Mouse (Mus musculus): ENCODE measurements around the gene Cdkn3.
A peak's percentile ranks its signal among the peaks of the same experiment; 100 is the strongest.
"Not testable (repeated sequence)": the region's sequence is repeated elsewhere in the genome, so short reads cannot be mapped to it uniquely, and the experiment has no call there.

Cdkn3 gene

GRCm38 (mm10) chr14:46760355-46761029 lies at the start of gene Cdkn3:
Cdkn3 (plus strand) TSS chr14:46760541.
- DNase-seq = peak; percentile 94 to 96

DNA sequence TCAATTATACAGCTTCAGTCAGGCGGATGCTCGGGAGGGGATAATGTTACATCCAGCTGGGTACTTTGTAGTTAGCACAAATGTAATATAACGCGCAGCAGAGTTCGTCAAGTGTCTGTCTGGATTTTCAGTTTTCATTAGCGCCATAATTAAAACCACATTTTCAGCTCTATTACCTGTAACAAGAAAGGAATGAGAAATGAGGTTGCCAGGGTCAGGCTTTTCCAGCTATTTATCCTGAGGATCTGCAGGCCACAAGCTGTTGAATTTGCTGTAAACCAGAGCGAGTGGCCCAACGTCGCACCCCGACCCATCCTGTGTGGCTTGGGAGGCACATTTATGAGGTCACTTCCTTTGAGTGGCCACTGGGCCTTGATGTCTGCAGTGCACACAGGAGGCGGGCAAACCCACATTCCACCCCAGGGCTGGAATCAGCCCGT lies 41.8 kb upstream of the Cdkn3 start:
- no peak for DNase-seq

GRCm38 (mm10) chr14:46722031-46722430 lies 38.3 kb upstream of the Cdkn3 start:
- peak; percentile 80 to 81 for DNase-seq

GRCm38 (mm10) chr14:46723828-46724227 lies 36.5 kb upstream of the Cdkn3 start:
- DNase-seq = no peak

GRCm38 (mm10) chr14:46724941-46725340 lies 35.4 kb upstream of the Cdkn3 start:
- DNase-seq = no peak

DNA sequence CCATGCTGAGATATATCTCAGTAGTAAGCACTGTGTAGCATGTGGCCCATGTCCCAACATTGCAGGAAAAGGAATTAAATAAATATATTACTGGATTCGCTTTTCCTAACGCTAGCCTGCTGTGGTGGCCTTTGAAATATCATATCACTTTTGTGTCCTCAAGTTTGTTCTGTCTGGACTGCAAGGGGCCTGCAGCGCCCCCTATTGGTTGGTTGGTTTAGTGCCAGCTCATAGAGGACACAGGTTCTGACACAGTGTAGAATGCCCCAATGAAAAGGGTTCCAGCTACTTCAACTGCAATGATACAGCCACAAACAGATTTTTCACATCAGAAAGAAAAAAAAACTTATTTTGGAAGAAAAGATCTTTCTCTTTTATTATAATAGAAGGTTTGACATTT lies 34.6 kb upstream of the Cdkn3 start:
- peak in 1 of 2 experiments; percentile 38 for DNase-seq

GRCm38 (mm10) chr14:46734262-46734661 lies 26.1 kb upstream of the Cdkn3 start:
- no peak for DNase-seq

GRCm38 (mm10) chr14:46734761-46735455 lies 25.4 kb upstream of the Cdkn3 start:
- DNase-seq = no peak

GRCm38 (mm10) chr14:46736366-46736765 lies 24.0 kb upstream of the Cdkn3 start:
- no peak for DNase-seq

- not testable (repeated sequence) for DNase-seq
Observed at GRCm38 (mm10) chr14:46737346-46737745, 23.0 kb upstream of the Cdkn3 start.

GRCm38 (mm10) chr14:46742674-46743073 lies 17.7 kb upstream of the Cdkn3 start:
- no peak for DNase-seq

- no peak for DNase-seq
Observed at GRCm38 (mm10) chr14:46745413-46745812, 14.9 kb upstream of the Cdkn3 start.

DNA sequence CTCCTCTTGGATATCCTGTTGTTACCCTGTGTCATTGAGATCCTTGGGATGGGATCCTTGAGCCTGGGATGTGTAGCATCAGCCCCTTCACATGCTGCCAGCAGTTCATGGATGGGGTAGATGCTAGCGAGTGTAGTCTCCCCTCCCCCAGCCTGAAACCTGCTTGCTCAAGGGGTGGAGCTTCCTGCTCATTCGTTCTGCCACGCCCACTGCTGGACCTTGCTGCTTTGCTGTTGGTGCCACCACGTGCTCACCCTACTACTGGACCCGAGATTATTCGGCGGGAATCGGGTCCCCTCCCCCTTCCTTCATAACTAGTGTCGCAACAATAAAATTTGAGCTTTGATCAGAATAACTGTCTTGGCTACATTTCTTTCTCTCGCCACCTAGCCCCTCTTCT lies 6.0 kb upstream of the Cdkn3 start:
- DNase-seq = not testable (repeated sequence)

DNA sequence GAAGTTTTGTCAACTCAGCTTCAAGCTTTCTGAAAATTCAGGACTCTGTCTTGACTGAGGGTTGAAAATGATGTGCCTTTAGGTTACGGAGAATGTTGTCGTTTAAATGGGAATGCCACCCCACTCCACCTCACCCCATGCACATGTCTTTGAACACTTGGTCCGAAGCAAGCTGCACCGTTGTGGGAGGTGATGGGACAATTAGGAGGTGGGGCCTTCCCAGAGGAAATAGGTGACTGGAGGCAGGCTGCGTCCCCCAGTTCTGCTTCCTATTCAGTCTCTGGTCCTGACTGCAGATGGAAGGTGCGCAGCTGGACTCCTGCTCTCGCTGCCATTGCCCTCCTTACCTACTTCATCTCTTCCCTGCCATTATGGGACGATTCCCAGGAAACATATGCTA lies 4.5 kb upstream of the Cdkn3 start:
- DNase-seq = no peak

DNA sequence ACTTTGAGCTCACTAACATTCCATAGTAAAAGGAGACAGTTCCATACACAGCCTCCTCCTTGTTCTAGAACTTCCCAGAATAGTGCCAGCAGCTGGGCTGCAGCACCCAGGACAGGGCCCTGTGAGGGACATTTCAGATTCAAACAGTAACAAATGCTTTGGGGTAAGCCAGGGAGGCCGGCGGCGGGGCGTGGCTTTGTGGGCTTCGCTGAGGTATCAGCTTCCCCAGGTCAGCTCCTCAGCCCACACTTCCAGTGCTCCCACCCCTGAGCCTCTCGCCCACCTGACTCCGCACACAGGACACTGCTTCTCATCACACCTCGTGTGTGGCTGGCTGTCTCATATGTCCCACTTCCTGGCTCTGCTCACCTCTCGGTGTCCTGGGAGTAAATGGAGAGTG lies 2.6 kb upstream of the Cdkn3 start:
- no peak for DNase-seq

GRCm38 (mm10) chr14:46759970-46760354 lies 379 bp upstream of the Cdkn3 start:
- no peak for DNase-seq

DNA sequence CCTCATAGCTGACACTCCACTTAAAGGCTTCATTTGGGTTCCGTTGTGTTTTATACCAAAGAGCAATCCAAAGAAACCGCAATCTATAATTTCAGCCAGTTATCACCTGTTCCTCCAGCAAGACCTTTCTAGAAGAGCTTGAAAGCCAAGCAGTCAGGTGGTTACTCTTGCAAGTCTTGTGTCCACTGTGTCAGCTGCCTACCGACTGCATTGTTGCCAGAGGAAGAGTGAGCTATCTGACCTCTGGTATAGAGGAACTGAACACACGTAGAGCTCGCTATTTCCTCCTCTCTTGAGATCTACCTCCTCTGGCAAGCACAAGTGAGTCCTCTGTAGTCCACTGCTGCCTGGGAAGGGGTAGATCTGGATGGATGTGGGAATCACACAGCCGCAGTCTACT lies 845 bp downstream of the Cdkn3 start:
- DNase-seq = no peak

GRCm38 (mm10) chr14:46767116-46767515 lies 6.8 kb downstream of the Cdkn3 start:
- no peak for DNase-seq

DNA sequence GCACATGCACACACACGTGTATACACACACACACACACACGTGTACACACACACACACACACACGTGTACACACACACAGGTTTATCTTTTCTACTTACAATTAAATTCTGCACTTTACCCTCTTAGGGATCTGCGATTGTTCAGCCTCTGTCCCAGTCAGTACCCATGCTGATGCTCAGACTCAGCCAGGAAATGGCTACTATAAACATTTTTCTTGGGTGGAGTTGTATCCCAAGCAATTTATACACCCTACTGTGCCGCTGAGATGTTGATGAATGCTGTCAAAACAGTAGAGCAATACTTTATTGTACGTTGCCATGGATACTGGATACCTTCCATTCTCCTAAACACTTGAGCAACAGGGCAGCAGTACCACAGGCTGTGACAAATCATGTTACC lies 9.7 kb downstream of the Cdkn3 start:
- DNase-seq = no peak

DNA sequence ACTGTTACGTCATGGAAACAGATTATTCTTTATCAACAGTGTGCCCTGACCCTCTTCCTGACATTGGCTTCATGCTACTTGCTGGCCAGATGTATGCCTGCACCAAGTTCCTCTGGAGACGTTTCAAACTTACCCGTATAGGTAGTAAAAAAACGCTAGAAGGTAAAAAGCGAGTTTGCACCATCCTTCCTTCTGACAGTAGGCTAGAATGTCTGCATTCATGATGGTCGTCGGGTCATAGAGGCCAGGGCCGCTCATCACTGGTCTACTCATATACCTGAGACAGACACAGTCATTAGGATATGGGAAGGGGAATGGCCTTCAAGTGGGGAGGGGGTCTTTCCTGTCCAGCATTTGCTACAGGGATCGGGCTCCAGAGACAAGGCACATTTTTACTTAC lies 18.4 kb downstream of the Cdkn3 start:
- DNase-seq = no peak

- no peak for DNase-seq
Observed at GRCm38 (mm10) chr14:46779217-46779616, 18.9 kb downstream of the Cdkn3 start.

DNA sequence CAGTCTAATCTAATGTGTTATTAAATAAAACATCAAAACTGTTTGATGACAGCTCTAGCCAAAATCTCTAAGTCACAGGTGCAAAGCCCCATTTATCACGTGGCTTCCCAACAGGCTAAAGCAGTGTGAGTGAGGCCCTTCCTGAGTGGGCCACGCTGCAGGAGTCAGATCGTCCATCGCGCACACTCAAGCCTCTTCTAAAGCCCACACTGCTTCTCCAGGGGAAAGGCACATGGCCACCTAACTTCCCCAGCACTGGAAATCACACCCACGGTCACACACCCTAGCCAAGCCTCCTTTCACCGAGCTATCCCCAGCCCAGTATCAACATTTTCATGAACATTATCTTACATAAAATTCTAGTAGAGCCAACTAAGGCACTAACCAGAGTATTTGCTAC lies 20.7 kb downstream of the Cdkn3 start:
- DNase-seq = no peak

DNA sequence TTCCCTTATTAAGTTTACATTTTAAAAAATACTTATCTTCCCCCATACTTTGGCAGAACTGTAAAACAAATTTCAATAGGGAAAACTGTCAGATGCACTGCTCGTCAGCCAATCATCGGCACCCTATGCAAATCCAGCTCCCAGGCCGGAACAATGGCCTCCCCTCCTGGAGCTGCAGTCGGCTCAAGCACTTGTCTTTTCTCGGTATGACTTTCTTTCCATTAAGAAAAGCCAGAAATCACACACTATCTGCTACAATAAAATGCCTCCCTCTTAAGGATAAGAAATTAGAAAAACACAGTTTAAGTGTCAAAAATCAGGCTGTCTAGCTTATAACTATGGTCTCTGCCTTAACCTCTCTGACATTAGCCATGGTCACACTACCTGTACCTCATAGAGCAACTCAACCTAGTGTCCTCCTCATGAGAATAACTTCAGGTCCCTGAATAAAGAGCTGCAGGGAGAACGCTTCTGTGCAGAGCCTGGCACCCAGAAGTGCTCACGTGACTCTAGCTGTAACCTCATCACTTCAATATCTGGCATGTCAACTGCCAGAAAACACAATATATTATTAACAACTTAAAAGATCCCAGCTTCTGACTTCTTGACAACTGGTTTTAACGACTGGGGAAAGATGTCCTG lies 22.0 kb downstream of the Cdkn3 start:
- DNase-seq = no peak

- no peak for DNase-seq
Observed at GRCm38 (mm10) chr14:46783327-46783926, 23.1 kb downstream of the Cdkn3 start.
